Mouse (Mus musculus): ENCODE measurements around the gene Olfr591. TPM values are rescaled to one million over a fixed set of nuclear protein-coding genes. Genes with fewer than 3 reads are reported as not detected.
"Not testable (repeated sequence)": the region's sequence is repeated elsewhere in the genome, so short reads cannot be mapped to it uniquely, and the experiment has no call there.

Olfr591 gene
- not detected in 2 replicates for polyA plus RNA-seq (2012; rRNA removed)

DNA sequence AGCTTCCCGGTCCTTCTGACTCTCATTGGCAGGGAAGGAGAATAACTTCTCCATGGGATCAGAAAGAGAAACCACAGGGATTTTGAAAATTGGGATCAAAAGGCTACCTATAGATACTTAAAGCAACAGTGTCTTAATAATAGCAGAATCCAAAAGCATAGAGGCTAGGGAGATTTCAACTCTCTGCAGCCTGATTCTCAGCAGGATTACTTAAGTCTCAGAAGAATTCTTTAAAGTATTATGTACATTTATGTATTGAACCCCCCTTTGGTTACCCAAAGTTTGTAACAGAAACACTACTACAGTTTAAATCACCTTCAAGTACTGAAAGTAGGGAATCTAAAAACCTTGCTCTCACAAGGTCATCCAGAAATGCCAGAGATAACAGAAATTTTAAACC lies at the start of gene Olfr591:
Olfr591 (minus strand) TSS at position 101 of the 400 bp plus-strand sequence.
- no peak for DNase-seq (ENCODE audit: low read depth, low spot score)
- 72% methylated on average over 1 of the region's 1 CpGs for WGBS

DNA sequence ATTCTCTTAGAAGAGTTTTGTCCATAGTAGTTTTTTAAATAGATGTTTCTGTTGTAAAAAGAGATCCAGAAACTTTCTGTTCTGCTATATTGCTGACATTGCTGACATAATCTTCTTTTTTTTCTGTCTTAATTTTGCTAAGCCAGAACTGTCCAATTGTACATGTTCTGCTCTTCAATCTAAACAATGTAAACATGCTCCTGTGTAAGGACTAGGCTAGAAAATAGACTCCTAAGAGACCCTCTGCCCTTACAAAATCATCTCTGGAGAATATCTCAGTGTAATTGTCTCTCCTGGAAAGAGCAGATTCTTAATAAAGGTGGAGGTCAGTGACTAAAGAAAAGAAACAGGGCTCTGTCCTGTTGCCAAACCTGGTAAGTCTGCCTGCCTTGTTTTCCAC lies 38.6 kb upstream of the Olfr591 start, which contains the start of gene Olfr594:
Olfr594 (plus strand) TSS at position 301 of the 400 bp plus-strand sequence.
- DNase-seq (ENCODE audit: low read depth, low spot score): no peak

DNA sequence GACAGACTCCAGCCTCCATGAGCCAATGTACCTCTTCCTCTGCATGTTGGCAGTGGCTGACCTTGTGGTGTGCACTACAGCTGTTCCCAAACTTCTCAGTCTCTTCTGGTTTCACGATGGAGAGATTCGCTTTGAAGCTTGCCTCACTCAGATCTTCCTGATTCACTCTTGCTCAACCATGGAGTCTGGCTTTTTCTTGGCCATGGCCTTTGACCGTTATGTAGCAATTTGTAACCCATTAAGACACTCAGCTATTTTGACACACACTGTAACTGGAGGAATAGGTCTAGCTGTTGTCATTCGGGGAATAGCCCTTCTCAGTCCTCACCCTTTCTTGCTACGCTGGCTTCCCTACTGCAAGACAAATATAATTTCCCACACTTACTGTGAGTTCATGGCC lies 33.9 kb upstream of the Olfr591 start:
- 72% methylated on average over 5 of the region's 5 CpGs for WGBS
- DNase-seq (ENCODE audit: low read depth, low spot score): not testable (repeated sequence)

DNA sequence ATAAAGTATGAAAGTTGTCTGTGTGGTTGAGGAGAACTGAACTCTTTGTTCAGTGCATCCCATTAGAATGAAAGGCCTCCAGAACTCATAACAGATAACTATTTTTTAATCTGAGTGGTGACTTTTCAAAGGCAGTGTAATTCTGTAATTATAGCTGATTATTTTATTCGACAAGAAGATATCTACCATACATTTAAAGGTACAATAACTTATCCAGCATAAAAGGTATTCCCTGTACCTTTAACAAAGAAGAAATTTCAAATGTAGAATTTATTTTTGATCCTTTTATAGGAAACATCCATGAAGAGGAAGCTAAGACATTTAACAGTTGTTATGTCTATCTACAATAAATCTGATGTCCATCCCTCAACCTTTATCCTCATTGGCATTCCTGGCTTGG lies 33.4 kb upstream of the Olfr591 start, which contains the start of gene Olfr593:
Olfr593 (plus strand) TSS at position 301 of the 400 bp plus-strand sequence.
- 69% methylated on average over 1 of the region's 1 CpGs for WGBS
- DNase-seq (ENCODE audit: low read depth, low spot score): no peak

DNA sequence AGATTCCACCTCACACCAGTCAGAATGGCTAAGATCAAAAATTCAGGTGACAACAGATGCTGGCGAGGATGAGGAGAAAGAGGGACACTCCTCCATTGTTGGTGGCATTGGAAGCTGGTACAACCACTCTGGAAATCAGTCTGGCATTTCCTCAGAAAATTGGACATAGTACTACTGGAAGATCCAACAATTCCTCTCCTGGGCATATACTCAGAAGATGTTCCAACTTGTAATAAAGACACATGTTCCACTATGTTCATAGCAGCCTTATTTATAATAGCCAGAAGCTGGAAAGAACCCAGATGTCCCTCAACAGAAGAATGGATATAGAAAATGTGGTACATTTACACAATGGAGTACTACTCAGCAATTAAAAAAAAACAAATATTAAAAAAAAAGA lies 6.4 kb upstream of the Olfr591 start, which contains the start of gene Olfr592:
Olfr592 (plus strand) TSS at position 301 of the 400 bp plus-strand sequence.
- 76% methylated on average over 1 of the region's 1 CpGs for WGBS
- DNase-seq (ENCODE audit: low read depth, low spot score): not testable (repeated sequence)

DNA sequence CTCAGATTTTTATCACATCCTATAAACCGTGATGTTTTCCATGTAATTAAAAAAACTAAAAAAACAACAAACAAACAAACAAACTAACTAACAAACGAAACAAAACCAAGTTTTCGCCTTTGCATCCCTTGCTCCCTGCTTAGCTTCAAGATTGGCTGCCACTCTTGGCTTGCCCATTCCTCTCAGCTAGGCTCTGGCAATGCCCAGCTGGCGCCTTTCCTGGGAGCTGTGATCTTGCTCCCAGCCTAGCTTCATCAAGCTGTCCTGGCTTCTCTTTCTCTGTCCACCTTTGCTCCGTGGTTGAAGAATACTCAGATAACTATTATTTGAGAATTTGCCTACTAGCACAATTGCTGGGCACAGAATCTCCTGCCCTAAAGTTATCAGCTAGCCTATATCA lies 8.4 kb downstream of the Olfr591 start:
- no peak for DNase-seq (ENCODE audit: low read depth, low spot score)
- 70% methylated on average over 5 of the region's 5 CpGs for WGBS

DNA sequence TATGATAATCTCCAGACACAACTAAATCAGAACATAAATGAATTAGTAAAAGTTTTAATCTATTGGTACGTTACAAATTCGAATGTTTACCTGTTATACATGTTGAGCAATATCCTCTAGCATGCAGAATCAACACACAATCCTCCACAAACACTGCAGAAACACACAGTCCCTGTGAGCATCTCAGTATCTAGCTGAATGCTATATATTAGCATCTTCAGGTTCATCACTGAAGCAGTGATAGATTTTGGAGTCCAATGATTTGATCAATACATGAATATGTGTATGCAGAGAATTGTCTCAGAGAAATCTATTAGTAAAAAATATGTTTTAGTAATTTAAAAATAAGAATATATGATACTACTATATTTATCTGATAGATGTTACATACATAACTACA lies 21.9 kb downstream of the Olfr591 start, which contains the start of gene Olfr589:
Olfr589 (minus strand) TSS at position 101 of the 400 bp plus-strand sequence.
- no peak for DNase-seq (ENCODE audit: low read depth, low spot score)
- 38% methylated on average over 2 of the region's 2 CpGs for whole genome bisulfite sequencing

DNA sequence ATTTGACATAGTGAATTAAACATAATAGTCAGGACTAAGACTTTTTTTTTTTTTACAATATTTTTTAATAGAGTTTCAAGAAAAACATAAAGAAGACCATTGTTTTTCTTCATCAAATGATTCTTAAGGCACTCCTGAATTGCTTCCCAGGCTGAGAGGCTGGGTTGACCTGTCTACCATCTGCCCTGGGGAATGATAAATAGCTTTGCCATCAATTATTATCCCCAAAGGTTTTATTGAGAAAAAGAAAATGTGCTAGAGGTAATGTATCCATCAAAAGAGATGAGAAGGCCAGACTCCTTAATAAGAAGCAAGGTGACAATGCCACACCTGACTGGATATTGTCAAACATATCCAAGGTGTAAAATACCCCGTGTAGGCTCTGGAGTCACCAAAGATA lies 37.6 kb downstream of the Olfr591 start, which contains the start of gene Olfr588-ps1:
Olfr588-ps1 (plus strand) TSS at position 301 of the 400 bp plus-strand sequence.
- 60% methylated on average over 1 of the region's 1 CpGs for WGBS
- no peak for DNase-seq (ENCODE audit: low read depth, low spot score)

DNA sequence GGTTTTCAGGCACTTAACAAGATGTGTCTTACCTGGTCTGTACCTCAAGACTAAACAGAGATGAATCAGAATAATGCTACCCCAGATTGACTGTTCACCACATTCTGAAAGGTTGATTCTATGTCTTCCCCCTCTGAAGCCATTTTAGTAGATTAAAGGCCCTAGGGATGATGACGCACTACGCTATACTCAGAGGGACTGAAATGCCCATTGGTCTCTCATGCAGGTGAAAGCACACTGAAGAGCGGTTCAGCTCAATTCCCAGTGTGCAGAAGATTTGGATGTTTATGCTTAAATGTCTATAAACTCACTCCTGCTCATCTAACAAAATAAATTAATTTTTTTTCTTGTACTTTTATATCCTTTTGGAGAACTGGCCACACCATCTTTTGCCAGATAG lies 52.6 kb downstream of the Olfr591 start, which contains the start of gene Olfr586:
Olfr586 (minus strand) TSS at position 101 of the 400 bp plus-strand sequence.
- WGBS: 84% methylated on average over 3 of the region's 3 CpGs
- DNase-seq (ENCODE audit: low read depth, low spot score): no peak

DNA sequence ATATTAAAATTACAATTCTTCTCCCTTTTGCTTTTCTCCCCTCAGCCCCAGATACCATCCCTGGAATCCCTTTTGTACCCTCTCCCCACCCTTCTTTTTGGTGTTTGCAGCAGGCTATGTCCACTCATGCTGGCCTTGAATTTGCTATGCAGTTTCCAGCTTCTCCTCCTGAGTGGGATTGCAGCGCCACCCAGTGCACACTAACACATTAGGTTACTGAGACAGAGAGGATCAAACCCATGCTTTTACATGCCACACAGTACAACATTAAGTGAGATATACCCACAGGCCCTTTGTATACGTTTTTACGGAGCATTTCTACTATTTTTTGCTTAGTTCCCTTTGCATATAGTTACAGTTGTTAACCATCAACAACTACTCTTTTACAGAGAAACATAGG lies 58.7 kb downstream of the Olfr591 start:
- WGBS: 44% methylated on average over 3 of the region's 3 CpGs
- DNase-seq (ENCODE audit: low read depth, low spot score): no peak

Other genes starting within 250 kb of the Olfr591 start
- gene Olfr573-ps1, start 235.8 kb downstream of the Olfr591 start, polyA plus RNA-seq (2012; rRNA removed): not detected in 2 replicates
- not detected in 2 replicates for gene Olfr574, start 229.9 kb downstream of the Olfr591 start, polyA plus RNA-seq (2012; rRNA removed)
- gene Olfr575, start 219.6 kb downstream of the Olfr591 start, polyA plus RNA-seq (2012; rRNA removed): not detected in 2 replicates
- not detected in 2 replicates for gene Olfr576, start 215.7 kb downstream of the Olfr591 start, polyA plus RNA-seq (2012; rRNA removed)
- gene Olfr577, start 202.4 kb downstream of the Olfr591 start, polyA plus RNA-seq (2012; rRNA removed): not detected in 2 replicates
- gene Olfr578, start 189.0 kb downstream of the Olfr591 start, polyA plus RNA-seq (2012; rRNA removed): not detected in 2 replicates
- not detected in 2 replicates for gene Olfr582, start 140.3 kb downstream of the Olfr591 start, polyA plus RNA-seq (2012; rRNA removed)
- gene Olfr583, start 127.0 kb downstream of the Olfr591 start, polyA plus RNA-seq (2012; rRNA removed): not detected in 2 replicates
- gene Olfr584, start 96.5 kb downstream of the Olfr591 start, polyA plus RNA-seq (2012; rRNA removed): not detected in 2 replicates
- gene Olfr585, start 80.6 kb downstream of the Olfr591 start, polyA plus RNA-seq (2012; rRNA removed): not detected in 2 replicates
- not detected in 2 replicates for gene Olfr586, start 52.7 kb downstream of the Olfr591 start, polyA plus RNA-seq (2012; rRNA removed)
- gene Olfr588-ps1, start 37.5 kb downstream of the Olfr591 start, polyA plus RNA-seq (2012; rRNA removed): not detected in 2 replicates
- gene Olfr589, start 22.0 kb downstream of the Olfr591 start, polyA plus RNA-seq (2012; rRNA removed): not detected in 2 replicates
- not detected in 2 replicates for gene Olfr592, start 6.5 kb upstream of the Olfr591 start, polyA plus RNA-seq (2012; rRNA removed)
- gene Olfr593, start 33.5 kb upstream of the Olfr591 start, polyA plus RNA-seq (2012; rRNA removed): not detected in 2 replicates
- not detected in 2 replicates for gene Olfr594, start 38.7 kb upstream of the Olfr591 start, polyA plus RNA-seq (2012; rRNA removed)
- not detected in 2 replicates for gene Usp17ld, start 74.2 kb upstream of the Olfr591 start, polyA plus RNA-seq (2012; rRNA removed)
- not detected in 2 replicates for gene Olfr596, start 127.3 kb upstream of the Olfr591 start, polyA plus RNA-seq (2012; rRNA removed)
- not detected in 2 replicates for gene Olfr597, start 138.0 kb upstream of the Olfr591 start, polyA plus RNA-seq (2012; rRNA removed)
- gene Olfr598, start 145.2 kb upstream of the Olfr591 start, polyA plus RNA-seq (2012; rRNA removed): not detected in 2 replicates
- not detected in 2 replicates for gene Olfr599, start 157.6 kb upstream of the Olfr591 start, polyA plus RNA-seq (2012; rRNA removed)
- not detected in 2 replicates for gene Olfr600, start 171.3 kb upstream of the Olfr591 start, polyA plus RNA-seq (2012; rRNA removed)
- gene Olfr601, start 184.3 kb upstream of the Olfr591 start, polyA plus RNA-seq (2012; rRNA removed): not detected in 2 replicates
- not detected in 2 replicates for gene Olfr603, start 207.8 kb upstream of the Olfr591 start, polyA plus RNA-seq (2012; rRNA removed)
- gene Usp17lc, start 236.7 kb upstream of the Olfr591 start, polyA plus RNA-seq (2012; rRNA removed): not detected in 2 replicates